Mouse (Mus musculus) G1E (cell line): ENCODE measurements at regions not wholly inside any gene's neighbourhood (a gene's known extent, or its start where the extent isn't known, plus 50 kb on each side); places are given as distances from the start of the nearest gene placed in this dataset.

Source experiments
- ATAC-seq: 2 replicates; pipeline ENCODE4 v1.8.0; 2016; ENCODE audit warnings: mild to moderate bottlenecking; ENCODE audit not compliant: insufficient number of reproducible peaks, poor library complexity, low FRiP score, severe bottlenecking; ENCODE audit errors: extremely low read depth
- DNase-seq: peaks from one replicate; pipeline ENCODE4 v3.0.0; 2012; ENCODE audit warnings: low spot score
- H3K27me3 ChIP-seq: 2 replicates; pipeline ENCODE4 v1.6.1; 2012; ENCODE audit warnings: mild to moderate bottlenecking, low read length, inconsistent platforms; ENCODE audit not compliant: insufficient read depth
- H3K36me3 ChIP-seq: replicated peaks from 2 replicates; pipeline ENCODE3; 2012; ENCODE audit warnings: mild to moderate bottlenecking, inconsistent platforms
- H3K4me1 ChIP-seq: 2 replicates; pipeline ENCODE4 v1.6.1; 2012; ENCODE audit warnings: low read depth, low read length, inconsistent platforms, mixed read lengths; ENCODE audit not compliant: insufficient read depth
- H3K4me3 ChIP-seq: 2 replicates; pipeline ENCODE4 v1.5.1; 2012; ENCODE audit warnings: low read depth, mild to moderate bottlenecking, inconsistent platforms, low read length, moderate library complexity, mixed read lengths
- H3K9me3 ChIP-seq: replicated peaks from 2 replicates; pipeline ENCODE4 v1.6.1; 2012; ENCODE audit warnings: inconsistent platforms
- CTCF ChIP-seq: IDR thresholded peaks from 2 replicates; pipeline ENCODE4 v1.5.1; 2012; ENCODE audit warnings: low read depth, low read length, inconsistent platforms, mixed read lengths
- GATA1 ChIP-seq: IDR thresholded peaks from 2 replicates; pipeline ENCODE4 v1.6.1; 2012; ENCODE audit warnings: borderline replicate concordance, low read length, inconsistent platforms, mixed read lengths
- GATA2 ChIP-seq: IDR thresholded peaks from 2 replicates; pipeline ENCODE4 v1.6.1; 2012; ENCODE audit warnings: low read depth, low read length, inconsistent platforms, borderline replicate concordance
- POLR2AphosphoS5 ChIP-seq: IDR thresholded peaks from 2 replicates; pipeline ENCODE4 v1.6.1; 2012; ENCODE audit warnings: low read depth, low read length, inconsistent platforms; ENCODE audit not compliant: insufficient replicate concordance
- TAL1 ChIP-seq: conservative IDR thresholded peaks from 2 replicates; pipeline ENCODE4 v1.6.1; 2012; ENCODE audit warnings: low read depth, low read length, inconsistent platforms, mixed read lengths

DNA sequence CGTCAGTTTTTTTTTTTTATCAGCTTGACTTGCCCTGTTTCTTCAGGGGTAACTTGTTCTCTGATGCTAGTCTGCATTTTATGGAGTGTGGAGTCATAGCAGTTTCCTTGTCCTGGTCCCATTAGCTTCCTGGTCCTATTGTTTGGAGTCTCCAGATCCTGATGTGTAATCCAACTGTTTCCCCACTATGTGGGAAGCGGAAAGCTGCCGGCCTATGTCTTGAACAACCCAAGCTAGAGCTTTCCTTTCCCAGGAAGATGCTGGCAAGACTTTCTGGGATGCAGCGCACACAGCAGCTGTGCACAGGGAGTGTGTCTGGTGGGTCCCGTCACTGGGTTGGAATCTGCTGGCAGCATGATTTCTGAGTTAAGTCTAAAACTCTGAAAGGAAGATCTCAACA lies 82.1 kb upstream of the Arglu1 start:
- no peaks in the 10 kb centered on the region for H3K9me3 ChIP-seq
- no peak overlapping the region for H3K4me3 ChIP-seq
- TF ChIP-seq TAL1 = no peak
- no peak for TF ChIP-seq GATA2
- no peak for TF ChIP-seq CTCF
- no peak for TF ChIP-seq GATA1
- TF ChIP-seq POLR2AphosphoS5 = no peak
- DNase-seq (no peak), ATAC-seq (no peak)
- peaks cover 3% of the 10 kb centered on the region; the same call in 1 of the 2 replicates for H3K27me3 ChIP-seq
- H3K4me1 ChIP-seq = no peaks in the 10 kb centered on the region
- no peaks in the 10 kb centered on the region for H3K36me3 ChIP-seq

DNA sequence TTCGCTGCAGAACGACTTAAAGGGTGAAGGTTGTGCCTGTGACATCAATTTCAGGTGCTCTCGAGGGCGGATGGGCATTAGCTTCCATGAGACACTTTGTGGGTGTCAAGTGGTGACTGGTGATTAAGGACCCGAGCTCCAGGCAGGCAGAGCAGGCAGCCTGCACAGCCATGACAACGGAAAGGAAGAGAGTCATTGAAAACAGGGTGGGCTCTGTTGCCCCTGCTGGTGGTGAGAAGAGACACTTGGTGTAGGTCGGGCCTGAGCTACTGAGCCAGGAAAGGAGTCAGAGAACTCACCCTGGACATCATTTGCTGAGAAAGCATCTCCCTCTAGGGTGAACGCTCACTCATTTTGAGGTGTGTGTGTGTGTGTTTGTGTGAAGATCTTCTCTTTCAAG lies 80.1 kb upstream of the Arglu1 start:
- ATAC-seq = no peak
- H3K4me3 ChIP-seq = no peak overlapping the region
- peaks cover 3% of the 10 kb centered on the region; the same call in 1 of the 2 replicates for H3K27me3 ChIP-seq
- DNase-seq = no peak
- no peak for TF ChIP-seq CTCF
- no peak for TF ChIP-seq GATA1
- TF ChIP-seq POLR2AphosphoS5 = no peak
- H3K9me3 ChIP-seq = no peaks in the 10 kb centered on the region
- no peaks in the 10 kb centered on the region for H3K4me1 ChIP-seq
- no peaks in the 10 kb centered on the region for H3K36me3 ChIP-seq

DNA sequence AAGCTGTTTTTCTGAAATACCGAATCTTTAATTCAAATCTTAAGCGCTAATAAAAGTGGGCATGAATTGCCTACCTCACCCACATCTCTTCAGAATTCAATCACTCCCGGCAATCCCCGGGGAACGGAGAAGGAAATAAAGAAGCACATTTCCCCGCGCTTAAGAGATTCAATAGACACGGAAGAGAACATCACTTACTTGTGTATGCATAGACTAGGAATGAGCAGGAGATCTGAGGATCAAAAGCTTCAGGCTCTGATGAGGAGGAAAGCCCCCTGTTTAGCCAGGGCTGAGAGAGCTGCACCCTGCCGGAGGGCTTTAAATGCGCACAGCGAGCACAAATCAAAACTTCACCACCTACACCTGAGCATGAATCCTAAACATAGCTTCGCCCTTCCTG lies 72.0 kb upstream of the Arglu1 start:
- TF ChIP-seq POLR2AphosphoS5 = no peak
- no peak for TF ChIP-seq GATA1
- TF ChIP-seq CTCF = no peak
- TF ChIP-seq GATA2 = no peak
- no peak for TF ChIP-seq TAL1
- Histone ChIP-seq H3K36me3 (no peaks in the 10 kb centered on the region), H3K9me3 (no peaks in the 10 kb centered on the region), H3K4me3 (no peak overlapping the region), H3K4me1 (no peaks in the 10 kb centered on the region), H3K27me3 (peaks cover 5% of the 10 kb centered on the region; the same call in 1 of the 2 replicates)
- no peak for DNase-seq
- ATAC-seq = no peak

DNA sequence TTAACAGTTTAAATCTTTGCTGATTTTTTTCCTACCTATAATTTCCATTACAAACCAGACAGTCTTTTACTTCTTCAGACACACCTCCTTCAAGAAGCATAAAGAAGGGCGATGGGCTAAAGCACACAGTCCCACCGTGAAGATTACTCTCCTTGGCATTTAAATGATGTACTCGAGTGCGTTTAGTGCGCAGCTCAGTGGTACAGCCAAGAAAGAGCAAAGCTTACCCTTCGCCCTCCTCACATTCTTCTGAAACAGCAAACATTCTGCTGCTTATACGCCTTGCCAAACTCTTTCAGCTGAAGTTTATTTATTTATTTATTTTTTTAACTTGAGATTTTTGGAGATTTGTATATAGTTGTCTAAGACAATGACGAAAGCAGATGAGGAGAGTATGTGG lies 68.0 kb upstream of the Arglu1 start:
- TF ChIP-seq TAL1 = no peak
- Histone ChIP-seq H3K36me3 (no peaks in the 10 kb centered on the region), H3K4me1 (no peaks in the 10 kb centered on the region), H3K27me3 (peaks cover 10% of the 10 kb centered on the region; the same call in 1 of the 2 replicates), H3K9me3 (no peaks in the 10 kb centered on the region), H3K4me3 (no peak overlapping the region)
- ATAC-seq = no peak
- no peak for DNase-seq

DNA sequence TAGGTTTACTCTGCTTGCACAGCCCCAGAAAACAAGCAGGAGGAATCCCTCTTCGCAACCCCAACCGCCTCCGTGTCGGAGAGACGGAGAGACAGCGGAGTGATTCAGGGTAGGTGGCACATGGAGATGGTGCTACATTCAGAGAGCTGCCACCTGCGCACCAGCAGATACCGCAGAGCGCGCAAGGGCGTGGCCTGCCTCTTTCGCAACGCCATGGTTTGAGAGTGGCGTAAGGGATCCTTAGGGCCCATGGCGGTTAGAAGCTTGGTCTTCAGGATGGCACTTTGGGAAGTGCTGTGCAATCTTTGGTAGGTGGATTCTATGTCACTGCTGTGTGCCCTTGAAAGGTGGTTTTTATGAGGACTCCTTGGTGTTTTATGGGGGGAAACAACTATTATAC lies 60.9 kb upstream of the Arglu1 start:
- DNase-seq = no peak
- Histone ChIP-seq H3K4me3 (no peak overlapping the region), H3K9me3 (no peaks in the 10 kb centered on the region), H3K27me3 (peaks cover 3% of the 10 kb centered on the region; the same call in 1 of the 2 replicates), H3K36me3 (no peaks in the 10 kb centered on the region), H3K4me1 (no peaks in the 10 kb centered on the region)
- TF ChIP-seq GATA2 (no peak), CTCF (no peak), GATA1 (no peak), TAL1 (no peak)
- ATAC-seq = no peak

DNA sequence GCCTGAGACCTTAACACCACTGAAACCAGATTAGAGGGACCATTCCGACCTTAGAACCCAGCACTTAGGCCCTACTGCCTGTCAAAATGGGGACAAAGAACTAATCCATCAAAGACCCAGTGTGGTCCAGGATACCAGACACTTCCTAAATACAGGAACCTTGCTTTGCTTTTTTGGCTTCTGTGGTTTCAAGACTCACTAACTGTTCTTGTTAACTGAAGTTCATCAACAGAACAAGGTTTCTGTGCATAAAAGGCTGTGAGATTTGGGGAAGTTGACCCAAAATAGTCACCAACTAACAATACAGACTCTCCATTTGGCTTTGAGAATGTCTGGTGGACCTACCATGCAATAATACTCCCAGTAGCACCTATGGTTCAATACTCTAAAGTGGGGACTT lies 56.4 kb upstream of the Arglu1 start:
- H3K36me3 ChIP-seq = no peaks in the 10 kb centered on the region
- no peaks in the 10 kb centered on the region; the same call in 1 of the 2 replicates for H3K27me3 ChIP-seq
- TF ChIP-seq GATA2 (no peak), GATA1 (no peak), TAL1 (no peak), CTCF (no peak)
- ATAC-seq (no peak), DNase-seq (no peak)
- H3K9me3 ChIP-seq = no peaks in the 10 kb centered on the region
- no peak overlapping the region for H3K4me3 ChIP-seq
- H3K4me1 ChIP-seq = no peaks in the 10 kb centered on the region

DNA sequence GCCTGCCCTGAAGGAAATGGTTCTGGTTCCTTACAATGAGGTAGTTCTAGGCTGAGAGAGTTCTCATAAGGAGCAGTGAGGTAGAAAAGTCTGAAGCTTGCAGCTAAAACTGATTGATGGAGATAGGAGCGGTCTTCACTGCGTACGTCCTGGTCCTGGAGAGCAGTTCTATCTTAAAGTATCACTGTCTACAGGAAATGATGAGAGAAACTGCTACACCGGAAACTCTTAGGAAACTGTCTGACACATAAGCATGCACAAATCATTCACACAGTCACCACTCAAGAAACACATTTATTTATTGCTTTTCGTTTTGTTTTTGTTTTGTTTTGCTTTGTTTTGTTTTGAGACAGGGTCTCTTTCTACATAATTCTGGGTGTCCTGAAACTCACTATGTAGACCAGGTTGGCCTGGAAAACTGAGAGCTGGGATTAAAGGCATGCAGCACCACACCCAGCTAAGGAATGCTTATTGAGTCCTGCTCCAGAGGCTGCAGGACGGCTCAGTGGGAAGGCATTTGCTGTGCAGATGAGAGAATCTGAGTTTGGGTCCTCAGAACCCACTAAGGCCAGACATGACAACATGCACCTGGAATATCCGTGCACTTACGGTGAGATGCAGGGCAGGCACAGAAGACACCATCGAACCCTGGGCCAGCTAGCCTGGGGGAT lies 55.4 kb upstream of the Arglu1 start:
- Histone ChIP-seq H3K4me1 (no peaks in the 10 kb centered on the region), H3K4me3 (no peak overlapping the region), H3K27me3 (no peaks in the 10 kb centered on the region), H3K36me3 (no peaks in the 10 kb centered on the region), H3K9me3 (no peaks in the 10 kb centered on the region)
- DNase-seq (no peak), ATAC-seq (no peak)
- TF ChIP-seq GATA1 (no peak), GATA2 (no peak), POLR2AphosphoS5 (no peak), CTCF (no peak), TAL1 (no peak)
